Mouse (Mus musculus) limb, embryonic 15.5 days (tissue): ENCODE measurements around the gene Lgals9. TPM values are rescaled to one million over a fixed set of nuclear protein-coding genes. Genes with fewer than 3 reads are reported as not detected.

Experiments
- ATAC-seq: fragments of 200-750 bp; cut with Nextera tagmentation; 2 replicates; pipeline ENCODE4 v1.8.0; 2017; ENCODE audit warnings: low read depth, moderate TSS enrichment; ENCODE audit not compliant: insufficient number of reproducible peaks, low FRiP score, low TSS enrichment
- H3K27ac ChIP-seq: fragments of 300-500 bp; sonication (generic); 2 replicates; pipeline ENCODE4 v1.5.1; 2015; ENCODE audit warnings: moderate library complexity, mild to moderate bottlenecking, inconsistent platforms
- H3K27me3 ChIP-seq: fragments of 300-500 bp; sonication (generic); 2 replicates; pipeline ENCODE4 v1.6.1; 2015; ENCODE audit warnings: inconsistent platforms
- H3K36me3 ChIP-seq: fragments of 300-500 bp; sonication (generic); 2 replicates; pipeline ENCODE4 v1.6.1; 2015; ENCODE audit warnings: inconsistent platforms
- H3K4me1 ChIP-seq: fragments of 300-500 bp; sonication (generic); 2 replicates; pipeline ENCODE4 v1.6.1; 2015; ENCODE audit warnings: inconsistent platforms
- H3K4me2 ChIP-seq: fragments of 300-500 bp; sonication (generic); 2 replicates; pipeline ENCODE4 v1.6.1; 2015; ENCODE audit warnings: mild to moderate bottlenecking, inconsistent platforms
- H3K4me3 ChIP-seq: fragments of 300-500 bp; sonication (generic); 2 replicates; pipeline ENCODE4 v1.5.1; 2015; ENCODE audit warnings: mild to moderate bottlenecking, inconsistent platforms
- H3K9ac ChIP-seq: fragments of 300-500 bp; sonication (generic); 2 replicates; pipeline ENCODE4 v1.6.1; 2015; ENCODE audit warnings: inconsistent platforms
- H3K9me3 ChIP-seq: fragments of 300-500 bp; sonication (generic); 2 replicates; pipeline ENCODE4 v1.6.1; 2016; ENCODE audit warnings: inconsistent platforms
- WGBS: fragments of 180-500 bp; shearing (Covaris S2); methylation state at CpG from one replicate; pipeline ENCODE4 v1.1.7; 2015; 5-methylcytosine and 5-hydroxymethylcytosine counted together
- polyA plus RNA-seq: library from polyadenylated mRNA; unstranded; fragments of >200 nt; fragmentation: Nextera tagmentation; extraction: Ambion mirVana; gene quantifications from 2 replicates; pipeline ENCODE4 v1.2.1, GENCODE M21; 2015

The Lgals9 gene
- polyA plus RNA-seq, 1 experiment from 2014 or later, result 45.9 TPM

- 43% methylated on average over 5 of the region's 5 CpGs for WGBS
- peaks cover 9% of the 10 kb centered on the region for H3K4me1 ChIP-seq
- no peak for ATAC-seq
- no peak overlapping the region for H3K4me3 ChIP-seq
- H3K9me3 ChIP-seq, result no peaks in the 10 kb centered on the region
- peaks cover 20% of the 10 kb centered on the region for H3K27me3 ChIP-seq
- H3K36me3 ChIP-seq, result no peaks in the 10 kb centered on the region
- no peak overlapping the region for H3K4me2 ChIP-seq
- H3K27ac ChIP-seq, result no peak overlapping the region
- no peak overlapping the region for H3K9ac ChIP-seq
These were observed 55.4 kb downstream of the Lgals9 start for GRCm38 (mm10) chr11:78929345-78929744.

- Histone ChIP-seq H3K4me1 (peaks cover 11% of the 10 kb centered on the region), H3K9ac (0 out of 2 replicates have a peak overlapping the region, but pooled peaks have one; percentile 3), H3K4me3 (peak overlapping the region; percentile 41), H3K9me3 (no peaks in the 10 kb centered on the region), H3K27ac (no peak overlapping the region), H3K36me3 (no peaks in the 10 kb centered on the region), H3K4me2 (peak overlapping the region; percentile 68), H3K27me3 (peaks cover 41% of the 10 kb centered on the region)
- under 1% methylated on average over 37 of the region's 37 CpGs for WGBS
- ATAC-seq, result no peak
These were observed 59.8 kb downstream of the Lgals9 start for GRCm38 (mm10) chr11:78924916-78925315.

GRCm38 (mm10) chr11:78924111-78924510, 60.6 kb downstream of the Lgals9 start:
- Histone ChIP-seq H3K4me1 (peaks cover 11% of the 10 kb centered on the region), H3K36me3 (no peaks in the 10 kb centered on the region), H3K27ac (no peak overlapping the region), H3K9ac (no peak overlapping the region), H3K4me3 (no peak overlapping the region), H3K9me3 (no peaks in the 10 kb centered on the region), H3K4me2 (no peak overlapping the region), H3K27me3 (peaks cover 41% of the 10 kb centered on the region)
- no peak for ATAC-seq
- 9% methylated on average over 9 of the region's 9 CpGs for WGBS

GRCm38 (mm10) chr11:78922678-78923407, 61.9 kb downstream of the Lgals9 start:
- H3K9ac ChIP-seq, result no peak overlapping the region
- no peak for ATAC-seq
- H3K4me1 ChIP-seq, result peaks cover 11% of the 10 kb centered on the region
- no peak overlapping the region for H3K4me2 ChIP-seq
- peaks cover 41% of the 10 kb centered on the region for H3K27me3 ChIP-seq
- H3K4me3 ChIP-seq, result no peak overlapping the region
- no peaks in the 10 kb centered on the region for H3K36me3 ChIP-seq
- no peaks in the 10 kb centered on the region for H3K9me3 ChIP-seq
- H3K27ac ChIP-seq, result no peak overlapping the region
- WGBS, result 26% methylated on average over 8 of the region's 8 CpGs

- ATAC-seq, result no peak
- Histone ChIP-seq H3K4me3 (no peak within 1 kb of the TSS), H3K36me3 (no peaks in the 10 kb centered on the region), H3K27me3 (peaks cover 32% of the 10 kb centered on the region), H3K27ac (no peak within 1 kb of the TSS), H3K4me1 (peaks cover 14% of the 10 kb centered on the region), H3K9me3 (no peaks in the 10 kb centered on the region), H3K4me2 (no peak within 1 kb of the TSS), H3K9ac (no peak within 1 kb of the TSS)
- WGBS, result 51% methylated on average over 6 of the region's 6 CpGs
These were observed 64.3 kb downstream of the Lgals9 start, which contains the start of gene Nos2 for GRCm38 (mm10) chr11:78920411-78920939. Gene Nos2, plus strand, starts transcription at chr11:78920787.

DNA sequence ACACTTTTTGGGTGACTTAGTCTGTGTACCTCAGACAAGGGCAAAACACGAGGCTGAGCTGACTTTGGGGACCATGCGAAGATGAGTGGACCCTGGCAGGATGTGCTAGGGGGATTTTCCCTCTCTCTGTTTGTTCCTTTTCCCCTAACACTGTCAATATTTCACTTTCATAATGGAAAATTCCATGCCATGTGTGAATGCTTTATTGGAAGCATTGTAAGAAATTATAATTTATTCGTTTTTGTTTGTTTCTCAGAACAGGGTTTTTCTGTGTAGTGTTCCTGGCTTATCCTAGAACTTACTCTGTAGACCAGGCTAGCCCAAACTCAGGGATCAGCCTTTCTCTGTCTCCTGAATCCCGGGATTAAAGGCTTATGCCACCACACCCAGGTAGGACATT, 65.0 kb downstream of the Lgals9 start:
- no peak for ATAC-seq
- Histone ChIP-seq H3K27me3 (peaks cover 25% of the 10 kb centered on the region), H3K4me2 (no peak overlapping the region), H3K4me1 (peaks cover 7% of the 10 kb centered on the region), H3K9me3 (no peaks in the 10 kb centered on the region), H3K36me3 (no peaks in the 10 kb centered on the region), H3K9ac (no peak overlapping the region), H3K27ac (no peak overlapping the region), H3K4me3 (no peak overlapping the region)
- WGBS, result 63% methylated on average over 4 of the region's 4 CpGs

DNA sequence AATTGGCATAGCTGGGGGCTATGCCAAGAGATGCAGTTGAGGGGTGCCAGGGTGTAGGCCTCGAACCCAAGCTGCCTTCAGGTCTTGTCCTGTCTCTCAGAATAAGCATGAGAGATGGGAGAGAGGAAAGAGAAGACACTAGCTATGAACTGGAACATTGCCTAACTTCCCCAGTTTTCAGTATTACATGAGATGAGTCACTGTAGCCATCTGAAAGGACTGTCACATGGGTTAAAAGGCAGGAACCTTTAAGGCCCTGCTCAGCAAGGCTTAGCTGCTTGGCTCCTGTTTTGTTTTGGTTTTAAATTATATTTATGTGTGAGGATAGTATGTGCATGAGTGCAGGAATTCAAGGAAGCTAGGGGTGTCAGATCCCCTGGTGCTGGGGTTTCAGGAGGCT, 68.3 kb downstream of the Lgals9 start:
- ATAC-seq, result no peak
- WGBS, result 71% methylated on average over 1 of the region's 1 CpGs
- H3K9me3 ChIP-seq, result no peaks in the 10 kb centered on the region
- no peak overlapping the region for H3K27ac ChIP-seq
- no peak overlapping the region for H3K4me3 ChIP-seq
- H3K9ac ChIP-seq, result no peak overlapping the region
- H3K4me2 ChIP-seq, result no peak overlapping the region
- 0 out of 2 replicates have a peak, but pooled peaks cover 3% of the 10 kb centered on the region for H3K4me1 ChIP-seq
- H3K36me3 ChIP-seq, result no peaks in the 10 kb centered on the region
- peaks cover 3% of the 10 kb centered on the region; the same call in 1 of the 2 replicates for H3K27me3 ChIP-seq

- no peak overlapping the region for H3K4me2 ChIP-seq
- whole genome bisulfite sequencing, result 79% methylated on average over 6 of the region's 6 CpGs
- H3K4me1 ChIP-seq, result 0 out of 2 replicates have a peak, but pooled peaks cover 3% of the 10 kb centered on the region
- ATAC-seq, result no peak
- H3K9me3 ChIP-seq, result no peaks in the 10 kb centered on the region
- no peak overlapping the region for H3K9ac ChIP-seq
- H3K27ac ChIP-seq, result no peak overlapping the region
- no peaks in the 10 kb centered on the region for H3K27me3 ChIP-seq
- H3K36me3 ChIP-seq, result no peaks in the 10 kb centered on the region
- no peak overlapping the region for H3K4me3 ChIP-seq
These were observed 69.3 kb downstream of the Lgals9 start for GRCm38 (mm10) chr11:78915473-78915872.

Other genes with a start within 250 kb of the Lgals9 start
- 36.2 and 40.3 TPM in 2 replicates for gene Ccnq, start 233.2 kb downstream of the Lgals9 start, polyA plus RNA-seq
- gene Lyrm9, start 158.4 kb downstream of the Lgals9 start, polyA plus RNA-seq, result 13.2 and 17.3 TPM in 2 replicates
- gene Nos2, start 64.2 kb downstream of the Lgals9 start, polyA plus RNA-seq, result 1.9 TPM in 2 replicates
- gene Ksr1, start 161.5 kb upstream of the Lgals9 start, polyA plus RNA-seq, result 4.0 and 5.2 TPM in 2 replicates